Mouse (Mus musculus) testis, adult 2 months (tissue): ENCODE measurements around the gene Mcrip1.

ENCODE experiments used
- CTCF ChIP-seq: fragments of 200-500 bp; IDR thresholded peaks from 2 replicates; pipeline ENCODE4 v1.5.1; 2012; ENCODE audit warnings: low read depth, mild to moderate bottlenecking, inconsistent platforms, low read length, moderate library complexity; ENCODE audit not compliant: control insufficient read depth, insufficient read depth, insufficient replicate concordance
- POLR2A ChIP-seq: fragments of 200-500 bp; IDR thresholded peaks from 2 replicates; pipeline ENCODE4 v1.6.1; 2012; ENCODE audit warnings: low read depth, mild to moderate bottlenecking, inconsistent platforms, low read length, moderate library complexity; ENCODE audit not compliant: control insufficient read depth

- no peak; the same call in 1 of the 2 replicates for TF ChIP-seq POLR2A
- no peak for TF ChIP-seq CTCF
Observed at GRCm38 (mm10) chr11:120499894-120500293, 49.6 kb downstream of the Mcrip1 start.
